Mouse (Mus musculus) small intestine, adult 2 months (tissue): Measurements from ENCODE around the gene Tmem240. TPM values are rescaled to one million over a fixed set of nuclear protein-coding genes. Genes with fewer than 3 reads are reported as not detected.

Experiments
- H3K27ac ChIP-seq: fragments of 200-500 bp; 2 replicates; pipeline ENCODE4 v1.5.1; 2012; ENCODE audit warnings: low read depth, low read length, control low read depth, inconsistent platforms; ENCODE audit not compliant: insufficient read depth
- H3K27me3 ChIP-seq: fragments of 200-500 bp; 2 replicates; pipeline ENCODE4 v1.6.1; 2012; ENCODE audit warnings: mild to moderate bottlenecking, moderate library complexity, low read length, inconsistent platforms; ENCODE audit not compliant: control insufficient read depth, insufficient read depth
- H3K36me3 ChIP-seq: fragments of 200-500 bp; 2 replicates; pipeline ENCODE4 v1.6.1; 2012; ENCODE audit warnings: mild to moderate bottlenecking, low read length, control low read depth, inconsistent platforms; ENCODE audit not compliant: control insufficient read depth, insufficient read depth
- H3K4me1 ChIP-seq: fragments of 200-500 bp; 2 replicates; pipeline ENCODE4 v1.6.1; 2012; ENCODE audit warnings: low read length, inconsistent platforms, mixed read lengths; ENCODE audit not compliant: control insufficient read depth, insufficient read depth, insufficient read length
- H3K4me3 ChIP-seq: fragments of 200-500 bp; 2 replicates; pipeline ENCODE4 v1.5.1; 2012; ENCODE audit warnings: low read depth, mild to moderate bottlenecking, control low read depth, inconsistent platforms, low read length, moderate library complexity
- CTCF ChIP-seq: fragments of 200-500 bp; IDR thresholded peaks from 2 replicates; pipeline ENCODE4 v1.5.1; 2012; ENCODE audit warnings: low read depth, mild to moderate bottlenecking, control low read depth, inconsistent platforms, low read length, moderate library complexity, mixed read lengths; ENCODE audit not compliant: insufficient replicate concordance, insufficient read length; ENCODE audit errors: extremely low read depth
- POLR2A ChIP-seq: fragments of 200-500 bp; IDR thresholded peaks from 2 replicates; pipeline ENCODE4 v1.6.1; 2012; ENCODE audit warnings: low read depth, mild to moderate bottlenecking, control low read depth, inconsistent platforms, low read length, moderate library complexity
- WGBS: fragments of 180-500 bp; shearing (Covaris S2); methylation state at CpG from one replicate; pipeline ENCODE4 v1.1.7; 2018; 5-methylcytosine and 5-hydroxymethylcytosine counted together
- polyA plus RNA-seq: library from polyadenylated mRNA; depleted of rRNA; stranded (reverse); fragments of >200 nt; gene quantifications from 2 replicates; pipeline ENCODE4 v1.2.3, GENCODE M21; 2012

The Tmem240 gene
- polyA plus RNA-seq, 1 experiment: 0.53 TPM

DNA sequence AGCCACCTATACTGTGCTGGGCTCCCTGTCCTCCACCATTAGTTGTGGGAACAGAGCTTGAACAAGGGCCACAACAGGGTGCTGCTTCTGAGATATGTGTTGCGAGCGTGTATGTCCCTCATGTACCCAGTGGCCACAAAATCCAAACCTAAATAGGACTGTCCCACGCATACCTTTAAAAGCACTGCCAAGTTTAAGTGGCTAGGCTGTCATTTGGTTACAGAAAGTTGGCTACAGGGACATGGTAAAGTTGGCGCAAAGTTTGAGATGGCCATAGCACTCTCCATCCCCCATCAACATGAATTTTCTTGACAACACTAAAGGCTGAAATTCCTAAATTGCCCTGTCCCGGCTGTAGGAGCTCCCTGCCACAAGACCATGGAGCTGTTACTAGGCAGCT is 10.5 kb downstream of the Tmem240 start:
- Histone ChIP-seq H3K4me1 (no peaks in the 10 kb centered on the region), H3K36me3 (peaks cover 80% of the 10 kb centered on the region), H3K27ac (no peak overlapping the region), H3K27me3 (no peaks in the 10 kb centered on the region), H3K4me3 (no peak overlapping the region)
- 89% methylated on average over 5 of the region's 5 CpGs for WGBS
- no peak for TF ChIP-seq CTCF
- no peak for TF ChIP-seq POLR2A

DNA sequence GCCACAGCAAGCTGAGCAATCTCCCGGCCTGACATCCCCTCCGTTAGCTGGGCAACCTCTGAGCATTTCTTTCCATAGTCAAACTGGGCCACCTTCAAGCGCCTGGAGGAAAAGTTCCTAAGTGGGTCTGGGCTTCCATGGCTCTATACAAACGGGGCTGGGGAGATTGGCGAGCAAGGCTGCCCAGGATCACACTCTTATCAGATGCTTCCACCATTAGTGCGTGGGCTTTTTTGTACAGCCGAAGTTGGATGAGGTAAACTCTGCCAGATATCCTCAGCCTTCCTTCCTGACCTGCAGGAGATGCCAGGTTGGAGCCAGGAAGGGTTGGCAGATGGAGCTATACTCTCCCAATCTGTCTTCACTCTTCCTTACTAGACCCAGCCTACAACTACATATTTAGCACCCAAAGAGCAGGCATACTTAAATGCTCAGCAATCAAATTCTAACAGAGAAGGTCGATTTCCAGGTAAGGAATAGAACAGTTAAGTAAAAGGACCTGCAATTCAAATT is 11.5 kb downstream of the Tmem240 start:
- no peak overlapping the region for H3K4me3 ChIP-seq
- TF ChIP-seq CTCF (no peak), POLR2A (no peak)
- H3K4me1 ChIP-seq: no peaks in the 10 kb centered on the region
- H3K36me3 ChIP-seq: peaks cover 80% of the 10 kb centered on the region
- no peaks in the 10 kb centered on the region for H3K27me3 ChIP-seq
- WGBS: 84% methylated on average over 8 of the region's 8 CpGs
- no peak overlapping the region for H3K27ac ChIP-seq

DNA sequence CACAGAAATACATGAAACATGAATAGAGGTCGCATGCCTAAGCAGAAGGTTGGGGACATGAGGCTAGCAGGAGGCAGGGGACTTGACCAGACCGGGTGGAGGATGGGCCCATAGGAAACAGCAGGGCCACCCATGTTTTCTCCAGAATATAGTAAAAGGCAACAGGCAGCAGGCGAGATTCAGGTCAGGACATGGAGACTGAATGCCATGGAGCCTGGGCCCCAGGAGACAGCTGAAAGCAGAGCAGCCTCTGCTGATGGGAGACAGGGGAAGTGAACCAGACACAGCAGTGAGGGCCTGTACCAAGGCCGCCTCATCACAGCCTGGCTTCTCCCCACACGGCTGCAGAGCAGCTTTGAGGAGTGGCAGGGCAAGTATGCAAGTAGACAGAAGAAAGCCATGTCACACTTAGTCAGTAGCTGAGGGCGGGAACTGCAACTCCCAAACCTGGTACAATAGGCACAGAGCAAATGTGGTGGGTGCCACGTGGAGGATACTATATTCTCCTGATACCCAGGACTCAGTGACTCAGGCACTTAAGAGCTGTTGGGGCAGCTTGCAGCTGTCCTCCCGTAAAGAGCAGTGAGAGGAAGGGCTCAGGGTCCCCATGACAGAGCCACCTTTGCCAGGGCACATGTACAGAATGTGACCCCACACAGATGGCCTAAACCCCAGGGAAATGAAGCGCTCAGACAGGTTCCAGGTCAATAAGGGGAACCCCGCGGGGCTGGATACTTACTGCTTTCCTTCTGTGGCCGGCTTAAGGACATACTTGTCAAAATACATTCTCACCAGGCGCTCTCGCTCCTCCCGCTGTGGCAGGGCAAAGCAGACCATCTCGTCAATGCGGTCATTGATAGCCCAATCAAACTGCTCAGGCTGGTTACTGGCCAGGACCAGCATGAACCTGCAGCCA is 12.2 kb downstream of the Tmem240 start:
- H3K4me1 ChIP-seq: no peaks in the 10 kb centered on the region
- no peak overlapping the region for H3K27ac ChIP-seq
- 90% methylated on average over 17 of the region's 17 CpGs for WGBS
- H3K27me3 ChIP-seq: no peaks in the 10 kb centered on the region
- H3K4me3 ChIP-seq: no peak overlapping the region
- TF ChIP-seq CTCF (no peak), POLR2A (no peak)
- peaks cover 75% of the 10 kb centered on the region for H3K36me3 ChIP-seq

DNA sequence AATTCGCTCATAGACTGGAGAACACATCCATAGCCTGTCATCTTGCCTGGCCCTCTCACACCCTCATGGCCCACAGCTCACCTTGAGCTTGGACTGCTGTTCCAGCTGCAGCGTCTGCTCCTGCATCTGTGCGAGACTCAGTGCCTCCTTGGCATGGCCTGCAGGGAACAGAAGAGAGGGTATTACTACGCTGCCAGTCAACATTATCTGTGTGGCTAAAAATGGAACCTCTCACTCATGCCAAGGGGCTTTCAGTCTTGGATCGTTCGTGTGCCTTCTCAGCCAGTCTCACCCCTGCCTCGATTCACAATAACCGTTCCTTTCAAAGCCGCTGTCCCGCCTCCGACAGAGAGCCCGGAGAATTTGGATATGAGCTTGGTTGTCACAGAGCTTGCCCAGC is 22.4 kb downstream of the Tmem240 start:
- TF ChIP-seq CTCF (no peak), POLR2A (no peak)

DNA sequence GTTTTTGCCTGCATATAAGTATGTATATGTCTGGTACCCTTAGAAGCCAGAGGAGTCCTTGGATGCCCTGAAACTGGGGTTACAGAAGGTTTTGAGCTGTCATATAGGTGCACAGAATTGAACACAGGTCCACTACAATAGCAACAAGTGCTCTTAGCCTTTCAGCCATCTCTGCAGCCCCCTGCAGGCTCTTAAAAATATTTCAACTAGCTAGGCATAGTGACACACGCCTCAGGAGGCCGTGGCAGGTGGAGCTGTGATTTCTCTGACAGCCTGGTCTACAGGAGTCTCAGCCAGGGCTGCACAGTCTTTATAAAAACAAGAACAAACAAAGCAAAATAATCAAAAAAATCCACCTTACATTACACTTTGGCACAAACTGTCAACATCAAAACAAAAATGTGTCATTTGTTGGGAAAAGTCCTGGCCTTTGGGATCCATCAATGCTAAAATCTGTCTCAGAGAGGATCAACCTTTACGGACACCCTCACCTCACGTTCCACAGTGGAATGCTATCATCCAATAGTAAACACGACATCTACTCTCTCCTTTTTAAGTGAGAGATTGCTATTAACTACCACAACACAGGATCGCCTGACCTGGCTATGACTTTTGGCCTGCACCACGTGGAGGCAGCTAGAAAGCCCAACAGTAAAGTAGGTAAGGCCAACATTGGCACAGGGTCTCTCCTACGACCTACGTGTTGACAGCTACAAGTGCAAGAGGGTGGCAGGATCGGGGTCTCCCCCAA is 25.4 kb downstream of the Tmem240 start:
- no peak for TF ChIP-seq CTCF
- TF ChIP-seq POLR2A: no peak
- Histone ChIP-seq H3K4me1 (peaks cover 4% of the 10 kb centered on the region), H3K36me3 (peaks cover 11% of the 10 kb centered on the region), H3K27ac (peak overlapping the region; percentile 37), H3K4me3 (peak overlapping the region; percentile 74), H3K27me3 (no peaks in the 10 kb centered on the region)
- under 1% methylated on average over 10 of the region's 10 CpGs for WGBS

More for the DNA sequence above, 22.4 kb downstream of the Tmem240 start:
- Histone ChIP-seq H3K36me3 (peaks cover 31% of the 10 kb centered on the region), H3K4me3 (no peak overlapping the region), H3K27ac (no peak overlapping the region), H3K27me3 (no peaks in the 10 kb centered on the region), H3K4me1 (peaks cover 4% of the 10 kb centered on the region)
- WGBS: 91% methylated on average over 12 of the region's 12 CpGs

DNA sequence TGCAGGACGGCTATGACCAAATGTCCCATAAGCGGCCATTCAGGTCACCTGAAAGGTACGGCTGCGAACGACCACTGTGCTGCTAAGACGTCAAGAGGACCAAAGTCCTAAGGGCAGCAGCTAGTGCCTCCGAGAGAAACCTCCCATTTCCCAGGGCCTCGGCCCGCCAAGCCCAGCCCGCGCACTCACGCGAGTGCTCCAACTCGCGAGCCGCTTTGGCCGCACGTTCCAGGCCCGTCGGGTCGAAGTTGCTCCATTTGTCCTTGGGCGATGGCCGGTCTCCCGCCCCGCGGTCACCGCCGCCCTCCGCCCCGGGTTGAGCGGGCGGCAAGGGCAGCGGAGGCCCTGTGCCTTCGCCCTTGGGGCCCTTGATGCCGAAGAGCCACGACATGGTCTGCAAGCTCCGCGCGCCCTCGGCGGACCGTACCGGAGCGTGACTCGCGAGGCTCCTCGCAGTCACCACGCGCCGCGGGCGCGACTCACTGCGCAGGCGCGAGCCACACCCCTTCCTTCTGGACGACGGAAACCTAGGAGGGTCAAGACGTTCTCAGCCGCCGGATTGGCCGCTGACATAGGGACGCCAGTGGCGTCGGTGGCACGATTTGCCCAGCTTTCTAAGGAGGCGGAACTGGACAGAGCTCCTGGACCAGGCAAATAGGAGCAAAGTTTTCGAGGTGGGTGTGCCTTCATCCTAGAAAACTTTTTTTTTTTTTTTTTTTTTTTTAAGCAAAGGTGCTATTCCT is 26.2 kb downstream of the Tmem240 start, which contains the start of gene Atad3a:
Gene Atad3a, minus strand, starts transcription at position 481 of the 743 bp plus-strand sequence.
- no peaks in the 10 kb centered on the region for H3K27me3 ChIP-seq
- WGBS: 2% methylated on average over 68 of the region's 68 CpGs
- H3K36me3 ChIP-seq: peaks cover 6% of the 10 kb centered on the region
- H3K4me3 ChIP-seq: peak within 1 kb of the TSS; percentile 74
- peak within 1 kb of the TSS; percentile 37 for H3K27ac ChIP-seq
- TF ChIP-seq CTCF (no peak), POLR2A (peak; percentile 45)
- H3K4me1 ChIP-seq: peaks cover 4% of the 10 kb centered on the region

DNA sequence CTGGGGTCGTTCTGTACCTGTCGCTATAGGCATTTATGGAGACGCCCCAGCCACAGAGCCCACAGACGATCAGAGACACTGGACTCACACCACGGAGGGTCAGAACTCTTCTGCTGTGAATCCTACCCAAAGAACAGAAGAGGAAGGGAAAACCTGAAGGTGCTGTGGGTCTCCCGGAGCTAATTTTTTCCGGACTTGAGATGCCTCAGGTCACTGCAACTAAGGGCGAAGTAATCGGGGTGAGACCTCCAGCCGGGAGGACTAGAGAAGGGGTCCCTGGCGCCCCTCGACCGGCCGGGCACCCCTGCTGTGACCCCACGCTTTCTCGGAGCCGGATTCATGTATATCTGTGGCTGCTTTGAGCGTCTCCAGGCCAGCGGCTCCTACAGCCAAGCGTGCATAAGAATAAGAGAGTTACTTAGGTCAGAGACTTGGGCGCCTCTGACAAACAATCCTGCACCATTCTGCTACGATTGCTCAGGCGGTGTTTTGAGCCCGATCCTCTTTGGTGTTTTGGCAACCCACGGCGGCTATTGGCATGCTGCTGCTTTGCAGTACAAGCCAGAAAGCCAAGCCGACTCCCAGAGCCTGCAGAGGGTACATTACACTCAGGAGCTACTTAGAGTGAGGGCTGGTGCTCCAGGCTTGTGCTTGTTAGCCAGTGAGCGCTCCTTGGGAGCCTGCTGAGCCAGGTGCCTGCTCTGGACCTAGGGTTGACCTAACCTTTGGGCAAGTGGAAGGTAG is 26.9 kb downstream of the Tmem240 start:
- peaks cover 4% of the 10 kb centered on the region for H3K4me1 ChIP-seq
- TF ChIP-seq POLR2A (no peak), CTCF (no peak)
- H3K4me3 ChIP-seq: peak overlapping the region; percentile 74
- under 1% methylated on average over 28 of the region's 28 CpGs for WGBS
- no peaks in the 10 kb centered on the region for H3K27me3 ChIP-seq
- no peak overlapping the region for H3K27ac ChIP-seq
- peaks cover 3% of the 10 kb centered on the region; the same call in 1 of the 2 replicates for H3K36me3 ChIP-seq
